Mouse (Mus musculus) embryonic facial prominence, embryonic 14.5 days (tissue): ENCODE measurements around the gene Soga3. TPM values are rescaled to one million over a fixed set of nuclear protein-coding genes. Genes with fewer than 3 reads are reported as not detected.
A peak's percentile ranks its signal among the peaks of the same experiment; 100 is the strongest.

ENCODE experiments used
- ATAC-seq: fragments of 200-750 bp; cut with Nextera tagmentation; 2 replicates; pipeline ENCODE4 v1.8.0; 2017; ENCODE audit warnings: low read depth, moderate number of reproducible peaks, moderate TSS enrichment
- DNase-seq: peaks from one replicate; pipeline ENCODE4 v3.0.0-alpha.2; 2015; ENCODE audit warnings: low spot score
- H3K27ac ChIP-seq: fragments of 300-500 bp; sonication (generic); replicated peaks from 2 replicates; pipeline ENCODE4 v1.5.1; 2014; ENCODE audit warnings: low read depth, mild to moderate bottlenecking, low read length, moderate library complexity
- H3K27me3 ChIP-seq: fragments of 300-500 bp; sonication (generic); replicated peaks from 2 replicates; pipeline ENCODE4 v1.6.1; 2014; ENCODE audit warnings: low read length; ENCODE audit not compliant: control insufficient read depth, insufficient read depth
- H3K36me3 ChIP-seq: fragments of 300-500 bp; sonication (generic); 2 replicates; pipeline ENCODE4 v1.6.1; 2014; ENCODE audit warnings: low read length, mixed read lengths; ENCODE audit not compliant: control insufficient read depth, insufficient read depth
- H3K4me1 ChIP-seq: fragments of 300-500 bp; sonication (generic); 2 replicates; pipeline ENCODE4 v1.6.1; 2014; ENCODE audit warnings: antibody characterized with exemption, low read length; ENCODE audit not compliant: control insufficient read depth, insufficient read depth
- H3K4me2 ChIP-seq: fragments of 300-500 bp; sonication (generic); 2 replicates; pipeline ENCODE4 v1.6.1; 2014; ENCODE audit warnings: low read depth, mild to moderate bottlenecking, low read length, moderate library complexity, mixed read lengths
- H3K4me3 ChIP-seq: fragments of 300-500 bp; sonication (generic); 2 replicates; pipeline ENCODE4 v1.5.1; 2014; ENCODE audit warnings: low read depth, mild to moderate bottlenecking, low read length
- H3K9ac ChIP-seq: fragments of 300-500 bp; sonication (generic); 2 replicates; pipeline ENCODE4 v1.6.1; 2014; ENCODE audit warnings: low read depth, mild to moderate bottlenecking, low read length, moderate library complexity, mixed read lengths
- H3K9me3 ChIP-seq: fragments of 300-500 bp; sonication (generic); 2 replicates; pipeline ENCODE4 v1.6.1; 2016; ENCODE audit warnings: low read length; ENCODE audit not compliant: control insufficient read depth
- WGBS: fragments of 180-500 bp; shearing (Covaris S2); extraction: QIAGEN DNeasy Blood & Tissue Kit; methylation state at CpG from one replicate; pipeline ENCODE4 v1.1.7; 2014; 5-methylcytosine and 5-hydroxymethylcytosine counted together
- polyA plus RNA-seq: library from polyadenylated mRNA; unstranded; fragments of >200 nt; fragmentation: Nextera tagmentation; extraction: Ambion mirVana; gene quantifications from 2 replicates; pipeline ENCODE4 v1.2.1, GENCODE M21; 2014

Gene Soga3
- polyA plus RNA-seq, 1 experiment from 2014 or later: 5.0 TPM

GRCm38 (mm10) chr10:29148076-29148475 is 4.4 kb downstream of the Soga3 start:
- DNase-seq: peak; percentile 12
- H3K27ac ChIP-seq: no peak overlapping the region
- no peak overlapping the region for H3K9ac ChIP-seq
- no peaks in the 10 kb centered on the region for H3K9me3 ChIP-seq
- H3K27me3 ChIP-seq: peaks cover 57% of the 10 kb centered on the region
- H3K4me1 ChIP-seq: peaks cover 7% of the 10 kb centered on the region; the same call in 1 of the 2 replicates
- ATAC-seq: no peak
- peak overlapping the region; percentile 57 for H3K4me3 ChIP-seq
- WGBS: 6% methylated on average over 21 of the region's 21 CpGs
- H3K4me2 ChIP-seq: peak overlapping the region; percentile 93
- no peaks in the 10 kb centered on the region for H3K36me3 ChIP-seq

- Histone ChIP-seq H3K27ac (no peak overlapping the region), H3K4me1 (no peaks in the 10 kb centered on the region), H3K9me3 (no peaks in the 10 kb centered on the region), H3K9ac (no peak overlapping the region), H3K4me2 (no peak overlapping the region), H3K36me3 (no peaks in the 10 kb centered on the region), H3K4me3 (no peak overlapping the region), H3K27me3 (no peaks in the 10 kb centered on the region)
- WGBS: 81% methylated on average over 3 of the region's 3 CpGs
- ATAC-seq: no peak
- DNase-seq: no peak
These were observed 11.7 kb downstream of the Soga3 start for GRCm38 (mm10) chr10:29155304-29155703.

DNA sequence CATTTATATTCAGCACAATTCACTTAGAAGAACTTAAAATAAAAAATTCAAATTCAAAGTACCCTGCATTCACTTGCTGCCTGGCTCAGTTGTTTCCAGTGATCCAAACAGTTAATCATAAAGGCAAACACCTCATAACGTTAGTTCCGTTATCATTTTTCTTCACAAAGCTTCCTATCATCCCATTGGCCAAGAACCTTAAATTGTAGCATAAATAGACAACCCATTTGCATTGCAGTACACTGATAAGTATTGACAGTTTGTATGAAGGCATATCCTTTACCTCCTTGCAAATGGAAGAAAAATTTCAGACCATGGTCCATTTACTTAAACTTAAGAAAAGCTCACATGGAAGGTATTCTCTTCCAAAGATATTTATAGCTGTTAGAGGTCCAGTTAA is 18.0 kb downstream of the Soga3 start:
- DNase-seq (no peak), ATAC-seq (no peak)
- whole genome bisulfite sequencing: 82% methylated on average over 2 of the region's 2 CpGs
- Histone ChIP-seq H3K4me2 (no peak overlapping the region), H3K27ac (no peak overlapping the region), H3K9ac (no peak overlapping the region), H3K36me3 (no peaks in the 10 kb centered on the region), H3K9me3 (no peaks in the 10 kb centered on the region), H3K4me3 (no peak overlapping the region), H3K4me1 (no peaks in the 10 kb centered on the region), H3K27me3 (no peaks in the 10 kb centered on the region)

DNA sequence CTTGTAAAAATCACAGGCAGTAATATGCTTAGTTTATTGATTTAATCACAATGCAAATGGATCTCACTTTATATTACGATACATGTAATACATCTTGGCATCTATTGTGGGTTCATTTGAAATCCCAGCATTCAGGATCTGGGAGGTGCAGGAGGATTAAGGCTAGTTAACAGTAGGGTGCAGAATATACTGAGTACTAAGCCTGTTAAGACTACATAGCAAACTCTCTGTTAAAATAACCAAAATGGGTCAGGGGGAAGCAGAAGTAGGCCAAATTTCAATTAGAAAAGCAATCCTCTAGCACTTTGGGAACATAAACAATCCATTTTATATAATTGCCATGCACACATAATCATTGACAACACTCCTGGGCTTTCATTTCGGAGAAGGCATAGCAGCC is 30.1 kb downstream of the Soga3 start:
- WGBS: 78% methylated on average over 2 of the region's 2 CpGs
- Histone ChIP-seq H3K27me3 (no peaks in the 10 kb centered on the region), H3K27ac (no peak overlapping the region), H3K4me3 (no peak overlapping the region), H3K4me1 (no peaks in the 10 kb centered on the region), H3K4me2 (no peak overlapping the region), H3K36me3 (no peaks in the 10 kb centered on the region), H3K9ac (no peak overlapping the region), H3K9me3 (0 out of 2 replicates have a peak, but pooled peaks cover 7% of the 10 kb centered on the region)
- DNase-seq (no peak), ATAC-seq (no peak)

DNA sequence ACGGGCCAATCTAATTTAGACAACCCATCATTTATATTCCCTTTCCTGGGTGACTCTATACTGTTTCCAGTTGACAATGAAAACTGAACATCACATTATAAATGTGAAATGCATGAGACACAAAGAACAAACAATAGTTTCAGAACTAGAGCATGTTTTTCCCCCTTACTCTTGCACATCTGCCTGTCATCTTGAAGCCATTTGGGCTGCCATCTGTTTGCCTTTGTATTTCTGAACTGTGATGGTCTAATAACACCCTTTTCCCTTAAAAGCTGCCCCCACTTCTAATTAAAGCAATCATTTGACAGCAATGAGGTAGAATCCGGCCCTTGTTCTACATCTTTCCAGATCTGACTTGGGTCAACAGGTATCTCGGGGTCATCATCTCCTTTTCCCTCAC is 32.0 kb downstream of the Soga3 start:
- 51% methylated on average over 3 of the region's 3 CpGs for WGBS
- DNase-seq (no peak), ATAC-seq (no peak)
- no peaks in the 10 kb centered on the region for H3K27me3 ChIP-seq
- H3K9me3 ChIP-seq: 0 out of 2 replicates have a peak, but pooled peaks cover 7% of the 10 kb centered on the region
- H3K4me1 ChIP-seq: no peaks in the 10 kb centered on the region
- H3K36me3 ChIP-seq: no peaks in the 10 kb centered on the region
- H3K27ac ChIP-seq: no peak overlapping the region
- no peak overlapping the region for H3K4me3 ChIP-seq
- H3K4me2 ChIP-seq: no peak overlapping the region
- H3K9ac ChIP-seq: no peak overlapping the region

DNA sequence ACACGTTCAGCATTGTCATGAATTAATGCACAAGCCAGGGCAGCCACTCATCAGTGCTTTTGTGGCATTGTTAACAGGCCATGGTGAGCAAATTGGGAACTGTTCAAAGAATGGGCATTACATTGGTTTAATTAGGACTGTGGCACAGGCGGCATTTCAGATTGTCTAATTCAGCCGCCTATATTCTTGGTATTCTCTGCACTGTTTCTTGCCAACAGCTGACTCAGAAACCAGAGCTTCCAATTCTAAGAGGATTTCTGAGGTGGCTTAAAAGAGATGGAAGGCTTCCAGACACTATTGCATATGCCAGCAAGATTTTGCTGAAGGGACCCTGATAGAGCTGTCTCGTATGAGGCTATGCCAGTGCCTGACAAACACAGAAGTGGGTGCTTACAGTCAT is 33.2 kb downstream of the Soga3 start:
- ATAC-seq: no peak
- Histone ChIP-seq H3K27ac (no peak overlapping the region), H3K4me1 (no peaks in the 10 kb centered on the region), H3K4me2 (no peak overlapping the region), H3K9me3 (no peaks in the 10 kb centered on the region), H3K27me3 (no peaks in the 10 kb centered on the region), H3K4me3 (no peak overlapping the region), H3K36me3 (no peaks in the 10 kb centered on the region), H3K9ac (no peak overlapping the region)
- no peak for DNase-seq
- WGBS: 78% methylated on average over 4 of the region's 4 CpGs

DNA sequence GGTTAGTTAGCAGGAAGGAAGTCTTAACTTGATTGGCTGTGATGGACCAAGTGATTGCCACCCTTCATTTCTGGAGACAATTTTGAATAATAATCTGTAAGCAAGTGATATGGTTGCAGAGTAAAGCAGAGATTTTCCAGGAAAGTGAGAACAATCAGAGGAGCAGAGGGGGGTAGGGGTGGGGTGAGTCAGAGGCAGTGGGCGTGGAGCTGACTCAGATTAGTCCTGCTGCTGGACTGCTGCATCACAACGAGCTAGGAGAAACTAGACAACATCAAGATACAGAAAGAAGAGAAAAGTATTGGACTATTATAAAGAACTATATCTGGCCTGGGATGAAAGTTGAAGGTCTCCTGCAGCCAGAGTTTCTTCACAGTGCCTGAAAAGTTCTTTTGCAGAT is 34.4 kb downstream of the Soga3 start:
- Histone ChIP-seq H3K27ac (no peak overlapping the region), H3K9ac (no peak overlapping the region), H3K27me3 (no peaks in the 10 kb centered on the region), H3K4me3 (no peak overlapping the region), H3K9me3 (no peaks in the 10 kb centered on the region), H3K4me1 (no peaks in the 10 kb centered on the region), H3K4me2 (no peak overlapping the region), H3K36me3 (no peaks in the 10 kb centered on the region)
- DNase-seq (no peak), ATAC-seq (no peak)
- WGBS: 30% methylated on average over 2 of the region's 2 CpGs

- 89% methylated on average over 3 of the region's 3 CpGs for WGBS
- H3K27ac ChIP-seq: no peak overlapping the region
- H3K36me3 ChIP-seq: no peaks in the 10 kb centered on the region
- H3K4me3 ChIP-seq: no peak overlapping the region
- H3K4me2 ChIP-seq: no peak overlapping the region
- no peaks in the 10 kb centered on the region for H3K9me3 ChIP-seq
- H3K27me3 ChIP-seq: no peaks in the 10 kb centered on the region
- H3K9ac ChIP-seq: no peak overlapping the region
- H3K4me1 ChIP-seq: no peaks in the 10 kb centered on the region
- DNase-seq (peak; percentile 12), ATAC-seq (peak; percentile 74; the same call in 1 of the 2 replicates)
These were observed 36.6 kb downstream of the Soga3 start for GRCm38 (mm10) chr10:29180210-29180609.

DNA sequence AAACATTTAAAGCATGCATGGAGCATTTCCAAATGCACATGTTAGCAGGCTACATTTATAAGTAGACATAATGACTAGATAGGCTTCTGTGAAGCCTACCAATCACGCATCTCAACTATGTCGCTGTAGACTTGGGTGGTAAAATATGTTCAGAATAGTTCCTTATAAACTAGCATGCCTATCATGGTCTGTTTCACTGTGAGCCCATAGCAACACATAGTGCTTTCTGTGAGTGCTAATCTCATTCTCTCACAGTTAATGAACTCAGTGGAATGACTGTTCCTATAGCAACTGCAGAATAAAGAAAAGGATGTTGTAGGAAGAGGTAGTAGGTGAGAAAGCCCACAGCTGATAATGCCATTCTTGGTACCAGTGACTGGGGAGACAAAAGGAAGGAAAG is 37.4 kb downstream of the Soga3 start:
- no peaks in the 10 kb centered on the region for H3K27me3 ChIP-seq
- H3K27ac ChIP-seq: no peak overlapping the region
- no peak overlapping the region for H3K4me3 ChIP-seq
- H3K36me3 ChIP-seq: no peaks in the 10 kb centered on the region
- no peak overlapping the region for H3K4me2 ChIP-seq
- no peaks in the 10 kb centered on the region for H3K4me1 ChIP-seq
- WGBS: 87% methylated on average over 2 of the region's 2 CpGs
- H3K9ac ChIP-seq: no peak overlapping the region
- ATAC-seq: no peak
- DNase-seq: no peak
- no peaks in the 10 kb centered on the region for H3K9me3 ChIP-seq
